Mouse (Mus musculus) lung, embryonic 14.5 days (tissue): ENCODE measurements around the gene Mfsd4a. TPM values are rescaled to one million over a fixed set of nuclear protein-coding genes. Genes with fewer than 3 reads are reported as not detected.

ENCODE experiments used
- ATAC-seq: fragments of 200-750 bp; cut with Nextera tagmentation; 2 replicates; pipeline ENCODE4 v1.8.0; 2017; ENCODE audit warnings: mild to moderate bottlenecking, moderate TSS enrichment, moderate library complexity; ENCODE audit not compliant: insufficient read depth
- DNase-seq: peaks from one replicate; pipeline ENCODE4 v3.0.0-alpha.2; 2015
- H3K27ac ChIP-seq: fragments of 300-500 bp; sonication (generic); 2 replicates; pipeline ENCODE4 v1.5.1; 2014; ENCODE audit warnings: low read depth, mild to moderate bottlenecking, moderate library complexity
- H3K27me3 ChIP-seq: fragments of 300-500 bp; sonication (generic); 2 replicates; pipeline ENCODE4 v1.6.1; 2014; ENCODE audit warnings: low read length, control low read depth; ENCODE audit not compliant: insufficient read depth
- H3K36me3 ChIP-seq: fragments of 300-500 bp; sonication (generic); 2 replicates; pipeline ENCODE4 v1.6.1; 2014; ENCODE audit warnings: control low read depth; ENCODE audit not compliant: insufficient read depth
- H3K4me1 ChIP-seq: fragments of 300-500 bp; sonication (generic); 2 replicates; pipeline ENCODE4 v1.6.1; 2014; ENCODE audit warnings: antibody characterized with exemption, control low read depth; ENCODE audit not compliant: insufficient read depth
- H3K4me2 ChIP-seq: fragments of 300-500 bp; sonication (generic); 2 replicates; pipeline ENCODE4 v1.6.1; 2014; ENCODE audit warnings: mild to moderate bottlenecking
- H3K4me3 ChIP-seq: fragments of 300-500 bp; sonication (generic); 2 replicates; pipeline ENCODE4 v1.5.1; 2014; ENCODE audit warnings: low read depth, low read length
- H3K9ac ChIP-seq: fragments of 300-500 bp; sonication (generic); 2 replicates; pipeline ENCODE4 v1.6.1; 2014
- H3K9me3 ChIP-seq: fragments of 300-500 bp; sonication (generic); 2 replicates; pipeline ENCODE4 v1.6.1; 2016; ENCODE audit warnings: low read depth, low read length, control low read depth
- CTCF ChIP-seq: IDR thresholded peaks from 2 replicates; pipeline ENCODE4 v1.5.1; 2016; ENCODE audit warnings: antibody characterized with exemption, low read depth
- WGBS: fragments of 180-500 bp; shearing (Covaris S2); extraction: QIAGEN DNeasy Blood & Tissue Kit; methylation state at CpG from one replicate; pipeline ENCODE4 v1.1.7; 2014; 5-methylcytosine and 5-hydroxymethylcytosine counted together
- polyA plus RNA-seq: library from polyadenylated mRNA; unstranded; fragments of >200 nt; fragmentation: Nextera tagmentation; extraction: Ambion mirVana; gene quantifications from 2 replicates; pipeline ENCODE4 v1.2.1, GENCODE M21; 2014

Gene Mfsd4a
- polyA plus RNA-seq, 1 experiment from 2014 or later: 23.8 TPM

DNA sequence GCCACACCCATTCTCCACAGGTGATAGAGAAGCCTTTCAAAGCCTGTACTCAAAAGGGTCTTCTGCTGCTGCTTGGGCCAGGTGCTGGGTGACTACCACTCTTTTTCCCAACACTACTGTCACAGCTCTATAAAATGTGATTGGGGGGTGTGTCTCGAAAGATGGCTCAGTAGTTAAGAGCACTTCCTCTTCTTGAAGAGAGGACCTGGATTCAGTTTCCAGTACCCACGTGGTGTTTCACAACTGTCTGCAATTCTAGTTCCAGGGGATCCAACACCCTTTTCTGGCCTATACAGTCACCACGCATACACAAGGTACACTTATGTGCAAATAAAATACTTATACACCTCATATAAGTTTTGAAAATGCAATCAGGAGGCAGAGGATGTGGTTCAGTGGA, 13.5 kb downstream of the Mfsd4a start:
- Histone ChIP-seq H3K4me1 (no peaks in the 10 kb centered on the region), H3K4me2 (no peak overlapping the region), H3K27me3 (no peaks in the 10 kb centered on the region), H3K36me3 (no peaks in the 10 kb centered on the region), H3K9me3 (no peaks in the 10 kb centered on the region), H3K4me3 (no peak overlapping the region), H3K9ac (no peak overlapping the region), H3K27ac (no peak overlapping the region)
- DNase-seq: no peak
- 82% methylated on average over 3 of the region's 3 CpGs for WGBS
- no peak for TF ChIP-seq CTCF
- no peak for ATAC-seq

- Histone ChIP-seq H3K27me3 (no peaks in the 10 kb centered on the region), H3K4me2 (no peak overlapping the region), H3K36me3 (no peaks in the 10 kb centered on the region), H3K4me1 (no peaks in the 10 kb centered on the region), H3K4me3 (no peak overlapping the region), H3K27ac (no peak overlapping the region), H3K9ac (no peak overlapping the region), H3K9me3 (no peaks in the 10 kb centered on the region)
- ATAC-seq: no peak
- 56% methylated on average over 3 of the region's 3 CpGs for WGBS
- no peak for TF ChIP-seq CTCF
- DNase-seq: no peak
These were observed 16.1 kb downstream of the Mfsd4a start for GRCm38 (mm10) chr1:132051746-132052145.

GRCm38 (mm10) chr1:132046143-132046735, 21.6 kb downstream of the Mfsd4a start:
- peak; percentile 92 for TF ChIP-seq CTCF
- H3K4me2 ChIP-seq: no peak overlapping the region
- no peaks in the 10 kb centered on the region for H3K27me3 ChIP-seq
- no peaks in the 10 kb centered on the region for H3K9me3 ChIP-seq
- peak; percentile 47; the same call in 1 of the 2 replicates for ATAC-seq
- H3K9ac ChIP-seq: no peak overlapping the region
- no peak overlapping the region for H3K27ac ChIP-seq
- H3K4me1 ChIP-seq: no peaks in the 10 kb centered on the region
- peak; percentile 83 for DNase-seq
- 19% methylated on average over 15 of the region's 15 CpGs for WGBS
- no peaks in the 10 kb centered on the region for H3K36me3 ChIP-seq
- H3K4me3 ChIP-seq: no peak overlapping the region

- 61% methylated on average over 4 of the region's 4 CpGs for WGBS
- no peak for TF ChIP-seq CTCF
- no peak overlapping the region for H3K4me3 ChIP-seq
- H3K9ac ChIP-seq: no peak overlapping the region
- DNase-seq (no peak), ATAC-seq (no peak)
- H3K27me3 ChIP-seq: no peaks in the 10 kb centered on the region
- H3K4me2 ChIP-seq: no peak overlapping the region
- H3K4me1 ChIP-seq: no peaks in the 10 kb centered on the region
- no peak overlapping the region for H3K27ac ChIP-seq
- no peaks in the 10 kb centered on the region for H3K9me3 ChIP-seq
- H3K36me3 ChIP-seq: no peaks in the 10 kb centered on the region
These were observed 24.1 kb downstream of the Mfsd4a start for GRCm38 (mm10) chr1:132043759-132044158.

DNA sequence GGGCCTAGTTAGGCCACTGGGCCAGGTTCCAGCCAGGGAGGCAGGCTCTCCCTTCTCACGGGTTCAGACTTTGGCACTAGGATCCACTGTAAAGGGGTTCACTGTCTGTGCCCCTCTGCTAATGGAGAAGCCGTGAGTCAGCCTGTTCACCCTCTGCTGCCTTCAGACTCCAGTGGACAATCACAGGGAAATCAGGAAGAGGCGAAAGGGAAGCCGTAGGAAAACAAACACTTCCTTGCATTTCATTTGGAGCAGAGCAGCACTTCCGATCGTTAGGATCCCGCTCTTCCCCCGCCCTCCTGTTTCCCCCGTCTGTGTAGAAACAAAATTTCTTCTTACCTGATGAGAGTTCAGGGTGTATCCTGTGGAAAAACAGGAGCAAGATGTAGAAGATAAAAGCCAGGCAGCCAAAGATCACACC, 27.7 kb downstream of the Mfsd4a start:
- Histone ChIP-seq H3K4me1 (no peaks in the 10 kb centered on the region), H3K9me3 (no peaks in the 10 kb centered on the region), H3K4me2 (no peak overlapping the region), H3K27ac (peak overlapping the region; percentile 72; the same call in 1 of the 2 replicates), H3K4me3 (no peak overlapping the region), H3K27me3 (no peaks in the 10 kb centered on the region), H3K9ac (no peak overlapping the region; the same call in 1 of the 2 replicates), H3K36me3 (no peaks in the 10 kb centered on the region)
- no peak for TF ChIP-seq CTCF
- 50% methylated on average over 9 of the region's 9 CpGs for WGBS
- DNase-seq (peak; percentile 51), ATAC-seq (peak; percentile 56; the same call in 1 of the 2 replicates)

DNA sequence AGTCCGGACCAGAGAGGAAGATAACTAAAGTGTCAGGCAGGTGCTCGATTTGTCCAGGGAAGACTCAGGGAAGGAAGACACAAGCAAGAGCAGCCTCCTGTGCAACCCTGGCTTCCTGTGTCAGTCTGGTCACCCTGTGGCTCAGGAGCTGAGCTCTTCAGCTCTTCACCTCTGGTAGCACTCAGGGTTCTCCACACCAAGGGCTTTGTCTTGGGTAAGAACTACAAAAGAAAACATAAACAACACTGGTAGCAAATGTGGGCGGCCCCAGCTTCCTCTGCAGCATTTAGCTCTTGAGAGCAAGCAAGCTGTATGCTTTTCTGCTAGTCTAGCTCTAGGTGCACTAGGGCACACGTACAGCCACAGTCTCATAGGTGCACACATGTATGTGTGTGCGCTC, 29.1 kb downstream of the Mfsd4a start:
- Histone ChIP-seq H3K4me1 (no peaks in the 10 kb centered on the region), H3K4me2 (no peak overlapping the region), H3K27me3 (no peaks in the 10 kb centered on the region), H3K27ac (0 out of 2 replicates have a peak overlapping the region, but pooled peaks have one; percentile 27), H3K4me3 (no peak overlapping the region), H3K36me3 (peaks cover 4% of the 10 kb centered on the region; the same call in 1 of the 2 replicates), H3K9me3 (no peaks in the 10 kb centered on the region), H3K9ac (no peak overlapping the region)
- ATAC-seq (no peak), DNase-seq (peak; percentile 26)
- 71% methylated on average over 5 of the region's 5 CpGs for WGBS
- TF ChIP-seq CTCF: no peak

DNA sequence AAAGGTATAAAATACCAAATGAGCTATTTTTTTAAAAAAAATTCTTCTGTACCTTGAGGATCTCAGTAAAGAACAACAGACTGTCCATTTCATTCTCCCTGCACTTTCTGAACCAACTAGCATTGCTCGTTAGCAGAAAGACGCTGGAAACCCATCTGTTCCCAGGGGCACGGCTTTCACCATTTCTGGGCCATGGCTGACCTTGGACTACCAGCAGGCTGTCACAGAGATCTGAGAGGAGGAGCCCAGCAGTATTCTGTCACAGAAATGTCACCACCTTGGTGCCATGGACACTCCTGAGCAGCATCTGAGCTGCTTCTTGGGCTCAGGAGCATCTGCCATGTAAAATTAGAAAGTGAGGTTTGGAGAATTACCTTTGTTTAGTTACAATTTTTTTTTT, 30.1 kb downstream of the Mfsd4a start:
- ATAC-seq (no peak), DNase-seq (no peak)
- Histone ChIP-seq H3K9ac (no peak overlapping the region), H3K27me3 (no peaks in the 10 kb centered on the region), H3K4me1 (no peaks in the 10 kb centered on the region), H3K36me3 (peaks cover 11% of the 10 kb centered on the region; the same call in 1 of the 2 replicates), H3K4me3 (no peak overlapping the region), H3K4me2 (no peak overlapping the region), H3K9me3 (no peaks in the 10 kb centered on the region), H3K27ac (no peak overlapping the region)
- 81% methylated on average over 3 of the region's 3 CpGs for WGBS
- no peak for TF ChIP-seq CTCF

DNA sequence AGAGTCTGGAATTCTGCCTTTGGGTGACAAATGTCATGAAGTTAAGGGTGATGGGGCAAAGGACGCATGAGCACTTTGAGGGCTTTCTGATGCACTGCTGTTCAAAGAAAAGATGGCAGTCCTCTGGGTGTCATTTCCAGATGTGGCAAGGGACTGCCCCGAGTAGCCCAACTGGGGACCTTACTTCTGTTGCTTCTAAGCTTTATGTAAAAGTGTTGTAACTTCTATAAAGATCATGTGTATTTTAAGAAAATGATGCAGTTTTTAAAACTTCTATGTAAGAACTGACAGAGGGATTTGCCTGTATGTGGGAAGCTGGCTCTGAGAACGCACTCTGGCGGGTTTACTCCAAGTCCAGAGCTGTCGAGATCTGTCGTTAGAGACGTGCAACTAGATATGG, 35.7 kb downstream of the Mfsd4a start:
- ATAC-seq (no peak), DNase-seq (no peak)
- no peak overlapping the region for H3K27ac ChIP-seq
- no peaks in the 10 kb centered on the region for H3K9me3 ChIP-seq
- H3K36me3 ChIP-seq: peaks cover 49% of the 10 kb centered on the region
- 66% methylated on average over 7 of the region's 7 CpGs for WGBS
- H3K4me3 ChIP-seq: no peak overlapping the region
- TF ChIP-seq CTCF: no peak
- H3K4me2 ChIP-seq: no peak overlapping the region
- H3K27me3 ChIP-seq: no peaks in the 10 kb centered on the region
- no peaks in the 10 kb centered on the region for H3K4me1 ChIP-seq
- no peak overlapping the region for H3K9ac ChIP-seq
